Mouse (Mus musculus) heart, adult 2 months (tissue): ENCODE data around the gene Dscam.

Source experiments
- CTCF ChIP-seq: fragments of 200-600 bp; IDR thresholded peaks from 2 replicates; pipeline ENCODE4 v1.8.1; 2022; ENCODE audit warnings: antibody characterized with exemption, mild to moderate bottlenecking, moderate library complexity
- EP300 ChIP-seq: fragments of 200-500 bp; IDR thresholded peaks from 2 replicates; pipeline ENCODE4 v1.6.1; 2011; ENCODE audit warnings: low read depth, low read length, control low read depth; ENCODE audit not compliant: insufficient read depth
- POLR2A ChIP-seq: fragments of 200-500 bp; IDR thresholded peaks from 2 replicates; pipeline ENCODE4 v1.6.1; 2011; ENCODE audit warnings: mild to moderate bottlenecking, low read depth, low read length, control low read depth; ENCODE audit not compliant: insufficient read depth

DNA sequence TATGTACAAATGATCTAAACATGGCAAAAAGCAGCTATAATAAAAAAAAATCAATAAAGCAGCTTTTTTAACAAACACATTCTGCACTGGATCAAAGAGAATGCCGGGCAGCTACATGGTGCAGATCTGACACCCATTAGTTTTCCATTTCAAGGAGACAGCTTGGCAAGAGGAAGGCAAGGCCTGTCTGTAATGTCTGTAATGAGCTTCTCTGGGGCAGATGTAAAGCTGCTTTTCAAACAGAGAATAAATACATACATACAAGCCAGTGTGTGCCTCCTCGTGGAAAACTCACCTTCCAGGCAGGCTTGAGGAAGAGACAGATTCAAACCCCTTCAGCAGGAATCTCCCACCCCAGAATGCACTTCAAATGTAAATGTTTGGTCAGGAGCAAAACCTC, 167.7 kb downstream of the Dscam start:
- TF ChIP-seq CTCF: no peak
- no peak for TF ChIP-seq POLR2A
- TF ChIP-seq EP300: no peak
